Mouse (Mus musculus) adrenal gland, postnatal 25 days (tissue): ENCODE results near the gene Crls1. TPM values are rescaled to one million over a fixed set of nuclear protein-coding genes. Genes with fewer than 3 reads are reported as not detected.
A peak's percentile ranks its signal among the peaks of the same experiment; 100 is the strongest.

Source experiments
- DNase-seq: peaks from one replicate; pipeline ENCODE4 v3.0.0; 2021; ENCODE audit warnings: mixed read lengths
- long read RNA-seq: library from polyadenylated mRNA; stranded (forward); transcript quantifications from one replicate; pipeline ENCODE4 v2.0.0, GENCODE M21; 2021
- total RNA-seq: library from RNA; stranded (reverse); gene quantifications from 2 replicates; pipeline ENCODE4 v1.2.3, GENCODE M21; 2021

Gene Crls1
- total RNA-seq, result 81.5 and 97.2 TPM in 2 replicates
- long read RNA-seq, transcript Crls1-203 (6 exons, 1,772 nt), result minor isoform, 5 of 285 reads
- long read RNA-seq, transcript Crls1-201 (7 exons, 1,924 nt), result major isoform, 251 of 285 reads
- long read RNA-seq, partial matches to known transcripts, result 5 of 285 reads
- long read RNA-seq, other reads (novel, unspliced or antisense), result 20 of 285 reads

- DNase-seq, result peak; percentile 95
Measured at GRCm38 (mm10) chr2:132846407-132847358, at the start of gene Crls1. Gene Crls1 (plus strand): TSS chr2:132846666.

GRCm38 (mm10) chr2:132802976-132803375, 43.5 kb upstream of the Crls1 start:
- DNase-seq, result no peak

- DNase-seq, result peak; percentile 91
Measured at GRCm38 (mm10) chr2:132815608-132816314, 30.7 kb upstream of the Crls1 start, which contains the start of the genes Trmt6 and Mcm8. Gene Trmt6 (minus strand): TSS chr2:132816055. Gene Mcm8 (plus strand): TSS chr2:132816141.

- DNase-seq, result no peak
Measured at GRCm38 (mm10) chr2:132841071-132841470, 5.4 kb upstream of the Crls1 start.

GRCm38 (mm10) chr2:132847581-132847980, 1.1 kb downstream of the Crls1 start:
- peak; percentile 18 for DNase-seq

GRCm38 (mm10) chr2:132848361-132848760, 1.9 kb downstream of the Crls1 start:
- DNase-seq, result no peak

GRCm38 (mm10) chr2:132849141-132849540, 2.7 kb downstream of the Crls1 start:
- DNase-seq, result no peak

GRCm38 (mm10) chr2:132853051-132853450, 6.6 kb downstream of the Crls1 start:
- DNase-seq, result no peak

- DNase-seq, result no peak
Measured at GRCm38 (mm10) chr2:132856333-132856732, 9.9 kb downstream of the Crls1 start.

- no peak for DNase-seq
Measured at GRCm38 (mm10) chr2:132860435-132860834, 14.0 kb downstream of the Crls1 start.

- no peak for DNase-seq
Measured at GRCm38 (mm10) chr2:132861456-132861855, 15.0 kb downstream of the Crls1 start.

GRCm38 (mm10) chr2:132863325-132863724, 16.9 kb downstream of the Crls1 start:
- DNase-seq, result no peak

- no peak for DNase-seq
Measured at GRCm38 (mm10) chr2:132867521-132867920, 21.1 kb downstream of the Crls1 start.

- DNase-seq, result peak; percentile 40
Measured at GRCm38 (mm10) chr2:132869682-132870081, 23.2 kb downstream of the Crls1 start.

GRCm38 (mm10) chr2:132870286-132870685, 23.8 kb downstream of the Crls1 start:
- DNase-seq, result no peak

- no peak for DNase-seq
Measured at GRCm38 (mm10) chr2:132871663-132872062, 25.2 kb downstream of the Crls1 start.

GRCm38 (mm10) chr2:132873657-132874326, 27.3 kb downstream of the Crls1 start:
- DNase-seq, result no peak

GRCm38 (mm10) chr2:132876991-132877390, 30.5 kb downstream of the Crls1 start:
- DNase-seq, result no peak

GRCm38 (mm10) chr2:132879261-132880044, 33.0 kb downstream of the Crls1 start:
- peak; percentile 57 for DNase-seq

GRCm38 (mm10) chr2:132880844-132881645, 34.6 kb downstream of the Crls1 start, which contains the start of gene Lrrn4:
Gene Lrrn4 (minus strand): TSS chr2:132880891.
- no peak for DNase-seq
